Mouse (Mus musculus): ENCODE results near the gene Zfp853.

GRCm38 (mm10) chr5:143255131-143255519 lies 38.3 kb downstream of the Zfp853 start:
- TF ChIP-seq CTCF (IDR thresholded peaks at IDR 0.05; ENCODE audit: low read depth, low read length) (no peak), POLR2A (IDR thresholded peaks at IDR 0.05; ENCODE audit: borderline replicate concordance, low read depth, low read length) (no peak)

Data from bone marrow macrophage, adult 2 months (primary cell).